Comparison of ENCODE assay signal across 19 mouse cellular contexts in the genomic region with DNA sequence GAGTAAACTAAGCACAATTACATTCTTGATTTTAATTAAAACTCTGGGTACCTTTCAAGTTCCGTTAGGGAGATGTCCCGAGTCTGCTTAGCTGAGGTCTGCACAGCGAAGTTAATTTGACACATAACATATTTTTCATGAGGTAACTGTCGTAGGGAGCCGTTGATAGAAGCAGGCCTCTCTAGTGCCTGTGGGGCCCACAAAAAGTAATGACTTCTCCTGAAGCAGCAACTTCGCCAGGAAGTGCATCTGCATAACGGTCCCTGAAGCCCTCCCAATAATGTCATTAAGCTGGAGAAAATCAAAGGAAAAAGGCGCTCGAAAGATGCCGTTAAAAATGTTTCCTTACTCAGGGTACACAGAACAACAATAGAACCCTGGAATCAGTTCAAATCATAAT.
A peak's percentile ranks its signal among the peaks of the same experiment; 100 is the strongest.
DNase-seq lines count a peak whose midpoint lies in the region; ATAC-seq and TF ChIP-seq lines count a peak whose summit lies in the region.
"Had no signal": no experiment of that assay in that cellular context is flagged by ENCODE, and none has a peak within 500 bp of the region (broad histone marks: within the 10 kb centered on the region; RNA-seq: fewer than 3 reads in every experiment).

No protein-coding gene starts in this region.

- no peaks in the 10 kb centered on the region for H3K36me3 ChIP-seq in limb, embryonic 11.5 days (ENCODE audit: control insufficient read depth, insufficient read depth, low read length)
- no peaks in the 10 kb centered on the region for H3K36me3 ChIP-seq in limb, embryonic 10.5 days
- no peaks in the 10 kb centered on the region for H3K36me3 ChIP-seq in limb, embryonic 14.5 days (ENCODE audit: control insufficient read depth, insufficient read depth, low read length)
- H3K36me3 ChIP-seq in neural tube, embryonic 15.5 days = no peaks in the 10 kb centered on the region
- no peaks in the 10 kb centered on the region for H3K36me3 ChIP-seq in stomach, postnatal 0 days (ENCODE audit: control insufficient read depth, insufficient read depth, low read length)
- no peaks in the 10 kb centered on the region for H3K36me3 ChIP-seq in kidney, adult 2 months (ENCODE audit: control insufficient read depth, insufficient read depth, low read length)
- H3K36me3 ChIP-seq: embryonic facial prominence, embryonic 15.5 days; heart, embryonic 13.5 days; intestine, embryonic 15.5 days had no signal

- 23% methylated on average over 10 of the region's 10 CpGs for WGBS in limb, embryonic 11.5 days
- WGBS in limb, embryonic 10.5 days = 36% methylated on average over 10 of the region's 10 CpGs
- WGBS in limb, embryonic 14.5 days = 16% methylated on average over 10 of the region's 10 CpGs
- WGBS in neural tube, embryonic 15.5 days = 24% methylated on average over 10 of the region's 10 CpGs
- 70% methylated on average over 10 of the region's 10 CpGs for whole genome bisulfite sequencing in stomach, postnatal 0 days
- 57% methylated on average over 10 of the region's 10 CpGs for WGBS in kidney, adult 2 months

- ATAC-seq in limb, embryonic 11.5 days (ENCODE audit: insufficient number of reproducible peaks, low FRiP score, low TSS enrichment, low read depth) = no peak
- 0 out of 2 replicates have a peak, but pooled peaks have one; percentile 15 for ATAC-seq in limb, embryonic 14.5 days (ENCODE audit: low FRiP score, low read depth)
- ATAC-seq in neural tube, embryonic 15.5 days (ENCODE audit: low FRiP score) = peak; percentile 83
- ATAC-seq in stomach, postnatal 0 days (ENCODE audit: low FRiP score, low TSS enrichment) = no peak
- ATAC-seq: intestine, embryonic 15.5 days; liver, postnatal 0 days; Patski had no signal

- peaks cover 4% of the 10 kb centered on the region; the same call in 1 of the 2 replicates for H3K27me3 ChIP-seq in limb, embryonic 11.5 days (ENCODE audit: control insufficient read depth, insufficient read depth, low read length)
- peaks cover 74% of the 10 kb centered on the region for H3K27me3 ChIP-seq in limb, embryonic 10.5 days (ENCODE audit: low read depth, poor library complexity, severe bottlenecking)
- H3K27me3 ChIP-seq in limb, embryonic 14.5 days (ENCODE audit: control insufficient read depth, insufficient read depth, low read length) = no peaks in the 10 kb centered on the region
- no peaks in the 10 kb centered on the region for H3K27me3 ChIP-seq in neural tube, embryonic 15.5 days (replicated peaks)
- H3K27me3 ChIP-seq in stomach, postnatal 0 days (ENCODE audit: control insufficient read depth, insufficient read depth, low read length) = no peaks in the 10 kb centered on the region
- H3K27me3 ChIP-seq in kidney, adult 2 months (replicated peaks; ENCODE audit: control insufficient read depth, insufficient read depth, low read length) = no peaks in the 10 kb centered on the region
- H3K27me3 ChIP-seq: embryonic facial prominence, embryonic 15.5 days; heart, embryonic 13.5 days; intestine, embryonic 15.5 days had no signal

- TF ChIP-seq CTCF in stomach, postnatal 0 days (IDR thresholded peaks at IDR 0.05; ENCODE audit: low read depth) = no peak
- no peak for TF ChIP-seq CTCF in kidney, adult 2 months (conservative IDR thresholded peaks at IDR 0.05; ENCODE audit: insufficient read depth, insufficient read length, low read depth, low read length)

- TF ChIP-seq POLR2A in limb, embryonic 14.5 days (IDR thresholded peaks at IDR 0.05; ENCODE audit: borderline replicate concordance, extremely low read depth, insufficient read depth, insufficient read length) = no peak
- TF ChIP-seq POLR2A in kidney, adult 2 months (IDR thresholded peaks at IDR 0.05; ENCODE audit: low read depth, low read length) = no peak

- H3K27ac ChIP-seq in limb, embryonic 11.5 days (replicated peaks; ENCODE audit: low read depth, low read length) = no peak overlapping the region
- H3K27ac ChIP-seq in limb, embryonic 10.5 days = no peak overlapping the region
- no peak overlapping the region for H3K27ac ChIP-seq in limb, embryonic 14.5 days (replicated peaks; ENCODE audit: low read depth, low read length)
- H3K27ac ChIP-seq in neural tube, embryonic 15.5 days (replicated peaks) = peak overlapping the region; percentile 60; the same call in 1 of the 2 replicates
- H3K27ac ChIP-seq in stomach, postnatal 0 days (replicated peaks) = no peak overlapping the region
- H3K27ac ChIP-seq in kidney, adult 2 months (ENCODE audit: insufficient read depth, low read depth, low read length) = no peak overlapping the region
- H3K27ac ChIP-seq: embryonic facial prominence, embryonic 15.5 days; heart, embryonic 13.5 days; intestine, embryonic 15.5 days had no signal

- no peak overlapping the region for H3K4me3 ChIP-seq in limb, embryonic 11.5 days (ENCODE audit: low read depth, low read length)
- no peak overlapping the region for H3K4me3 ChIP-seq in limb, embryonic 10.5 days
- no peak overlapping the region for H3K4me3 ChIP-seq in limb, embryonic 14.5 days (replicated peaks; ENCODE audit: low read length)
- no peak overlapping the region for H3K4me3 ChIP-seq in neural tube, embryonic 15.5 days (replicated peaks)
- no peak overlapping the region for H3K4me3 ChIP-seq in stomach, postnatal 0 days (ENCODE audit: low read depth, low read length)
- H3K4me3 ChIP-seq in kidney, adult 2 months (ENCODE audit: insufficient read depth, low read depth, low read length) = no peak overlapping the region
- H3K4me3 ChIP-seq: embryonic facial prominence, embryonic 15.5 days; heart, embryonic 13.5 days; intestine, embryonic 15.5 days had no signal

- H3K4me2 ChIP-seq in limb, embryonic 11.5 days (ENCODE audit: low read depth, severe bottlenecking) = no peak overlapping the region
- H3K4me2 ChIP-seq in limb, embryonic 14.5 days (replicated peaks; ENCODE audit: low read depth, low read length, severe bottlenecking) = no peak overlapping the region
- H3K4me2 ChIP-seq in neural tube, embryonic 15.5 days = no peak overlapping the region
- H3K4me2 ChIP-seq in stomach, postnatal 0 days (replicated peaks; ENCODE audit: low read depth) = no peak overlapping the region
- H3K4me2 ChIP-seq: embryonic facial prominence, embryonic 15.5 days; heart, embryonic 13.5 days; intestine, embryonic 15.5 days had no signal

- no peak for TF ChIP-seq EP300 in stomach, postnatal 0 days (optimal IDR thresholded peaks at IDR 0.05)

- DNase-seq in cerebellum, postnatal 25 days = peak; percentile 4 to 8
- DNase-seq in cerebellum, adult 18-20 months = no peak
- peak; percentile 37 for DNase-seq in limb, embryonic 11.5 days (ENCODE audit: low spot score)
- no peak for DNase-seq in limb, embryonic 10.5 days (ENCODE audit: low spot score)
- peak; percentile 23 for DNase-seq in limb, embryonic 14.5 days (ENCODE audit: low spot score)
- DNase-seq in stomach, postnatal 0 days (ENCODE audit: low spot score) = no peak
- no peak for DNase-seq in kidney, adult 2 months
- DNase-seq: adrenal gland, adult 8-10 months; kidney, postnatal 36 days; liver; liver, postnatal 0 days; lung, postnatal 10 days; right cerebral cortex, adult 18-20 months; thymus, postnatal 14 days had no signal

- no peak overlapping the region for H3K9ac ChIP-seq in limb, embryonic 11.5 days (ENCODE audit: low read length)
- no peak overlapping the region for H3K9ac ChIP-seq in limb, embryonic 14.5 days (ENCODE audit: low read depth, low read length, severe bottlenecking)
- no peak overlapping the region for H3K9ac ChIP-seq in neural tube, embryonic 15.5 days (replicated peaks)
- H3K9ac ChIP-seq in stomach, postnatal 0 days (ENCODE audit: low read length) = no peak overlapping the region
- H3K9ac ChIP-seq: embryonic facial prominence, embryonic 15.5 days; heart, embryonic 13.5 days; intestine, embryonic 15.5 days; liver, postnatal 0 days had no signal

- no peaks in the 10 kb centered on the region for H3K9me3 ChIP-seq in limb, embryonic 11.5 days (ENCODE audit: control insufficient read depth, low read length)
- H3K9me3 ChIP-seq in limb, embryonic 10.5 days (replicated peaks) = no peaks in the 10 kb centered on the region
- H3K9me3 ChIP-seq in limb, embryonic 14.5 days (ENCODE audit: control insufficient read depth, low read length) = no peaks in the 10 kb centered on the region
- H3K9me3 ChIP-seq in neural tube, embryonic 15.5 days (replicated peaks) = no peaks in the 10 kb centered on the region
- no peaks in the 10 kb centered on the region for H3K9me3 ChIP-seq in stomach, postnatal 0 days (ENCODE audit: control insufficient read depth, low read length)
- H3K9me3 ChIP-seq: embryonic facial prominence, embryonic 15.5 days; heart, embryonic 13.5 days; intestine, embryonic 15.5 days had no signal

- no peaks in the 10 kb centered on the region for H3K4me1 ChIP-seq in limb, embryonic 11.5 days (ENCODE audit: control insufficient read depth, insufficient read depth, low read length)
- H3K4me1 ChIP-seq in limb, embryonic 10.5 days = peaks cover 15% of the 10 kb centered on the region
- 0 out of 2 replicates have a peak, but pooled peaks cover 3% of the 10 kb centered on the region for H3K4me1 ChIP-seq in limb, embryonic 14.5 days (ENCODE audit: control insufficient read depth, insufficient read depth, low read length)
- H3K4me1 ChIP-seq in neural tube, embryonic 15.5 days = peaks cover 17% of the 10 kb centered on the region
- H3K4me1 ChIP-seq in stomach, postnatal 0 days (replicated peaks; ENCODE audit: control insufficient read depth, insufficient read depth) = no peaks in the 10 kb centered on the region
- H3K4me1 ChIP-seq in kidney, adult 2 months (ENCODE audit: control insufficient read depth, insufficient read depth, low read length) = no peaks in the 10 kb centered on the region
- H3K4me1 ChIP-seq: embryonic facial prominence, embryonic 15.5 days; heart, embryonic 13.5 days; intestine, embryonic 15.5 days had no signal

Comparison
In these comparisons a context has a peak if more than half of its experiments do, and no peak if none do; other contexts are left out.
1. DNase-seq: peak in cerebellum, postnatal 25 days (2 of 2), limb, embryonic 11.5 days (single experiment) and limb, embryonic 14.5 days (single experiment); none in cerebellum, adult 18-20 months (0 of 2), limb, embryonic 10.5 days (single experiment), stomach, postnatal 0 days (single experiment) and kidney, adult 2 months (single experiment).
2. ATAC-seq: peak in limb, embryonic 14.5 days (single experiment) and neural tube, embryonic 15.5 days (single experiment); none in limb, embryonic 11.5 days (single experiment) and stomach, postnatal 0 days (single experiment).